In genomic region chr9:86683713-86684209, GRCm38 (mm10) we compare ENCODE assay signal across 11 mouse cellular contexts. TPM values are rescaled to one million over a fixed set of nuclear protein-coding genes. Genes with fewer than 3 reads are reported as not detected.
DNase-seq lines count a peak whose midpoint lies in the region; ATAC-seq lines count a peak whose summit lies in the region.
"Had no signal": no experiment of that assay in that cellular context is flagged by ENCODE, and none has a peak within 500 bp of the region (broad histone marks: within the 10 kb centered on the region; RNA-seq: fewer than 3 reads in every experiment).

No protein-coding gene starts in this region.

- H3K4me1 ChIP-seq in hindbrain, embryonic 12.5 days, result peaks cover 3% of the 10 kb centered on the region; the same call in 1 of the 2 replicates
- no peaks in the 10 kb centered on the region for H3K4me1 ChIP-seq in hindbrain, embryonic 14.5 days (replicated peaks; ENCODE audit: control insufficient read depth, insufficient read depth, low read length)
- peaks cover 9% of the 10 kb centered on the region for H3K4me1 ChIP-seq in embryonic facial prominence, embryonic 14.5 days (ENCODE audit: control insufficient read depth, insufficient read depth, low read length)
- H3K4me1 ChIP-seq in midbrain, embryonic 11.5 days (ENCODE audit: control insufficient read depth, insufficient read depth, low read length), result no peaks in the 10 kb centered on the region

- H3K27ac ChIP-seq in hindbrain, embryonic 12.5 days, result peak overlapping the region; percentile 23; the same call in 1 of the 2 replicates
- no peak overlapping the region for H3K27ac ChIP-seq in hindbrain, embryonic 14.5 days
- no peak overlapping the region; the same call in 1 of the 2 replicates for H3K27ac ChIP-seq in embryonic facial prominence, embryonic 14.5 days (replicated peaks; ENCODE audit: low read depth, low read length)
- H3K27ac ChIP-seq in midbrain, embryonic 11.5 days (ENCODE audit: low read depth, low read length), result no peak overlapping the region
- H3K27ac ChIP-seq: lung, embryonic 15.5 days had no signal

- no peaks in the 10 kb centered on the region for H3K36me3 ChIP-seq in hindbrain, embryonic 12.5 days
- no peaks in the 10 kb centered on the region for H3K36me3 ChIP-seq in hindbrain, embryonic 14.5 days (replicated peaks; ENCODE audit: control insufficient read depth, insufficient read depth)
- H3K36me3 ChIP-seq in embryonic facial prominence, embryonic 14.5 days (ENCODE audit: control insufficient read depth, insufficient read depth, low read length), result no peaks in the 10 kb centered on the region
- no peaks in the 10 kb centered on the region for H3K36me3 ChIP-seq in midbrain, embryonic 11.5 days (ENCODE audit: control insufficient read depth, insufficient read depth, low read length)
- H3K36me3 ChIP-seq: lung, embryonic 15.5 days had no signal

- H3K9me3 ChIP-seq in hindbrain, embryonic 12.5 days (replicated peaks), result no peaks in the 10 kb centered on the region
- H3K9me3 ChIP-seq in hindbrain, embryonic 14.5 days (ENCODE audit: control insufficient read depth, low read length), result no peaks in the 10 kb centered on the region
- H3K9me3 ChIP-seq in embryonic facial prominence, embryonic 14.5 days (ENCODE audit: control insufficient read depth, low read length), result no peaks in the 10 kb centered on the region
- H3K9me3 ChIP-seq in midbrain, embryonic 11.5 days (ENCODE audit: control insufficient read depth, low read length), result no peaks in the 10 kb centered on the region
- H3K9me3 ChIP-seq: lung, embryonic 15.5 days had no signal

- WGBS in hindbrain, embryonic 12.5 days, result 65% methylated on average over 8 of the region's 8 CpGs
- 67% methylated on average over 8 of the region's 8 CpGs for WGBS in hindbrain, embryonic 14.5 days
- 44% methylated on average over 8 of the region's 8 CpGs for WGBS in embryonic facial prominence, embryonic 14.5 days
- WGBS in midbrain, embryonic 11.5 days, result 66% methylated on average over 8 of the region's 8 CpGs

- DNase-seq in hindbrain, embryonic 14.5 days (ENCODE audit: low spot score), result no peak
- peak; percentile 50 for DNase-seq in embryo, embryonic 10.5 days (ENCODE audit: low spot score)
- peak; percentile 11 for DNase-seq in embryonic facial prominence, embryonic 14.5 days (ENCODE audit: low spot score)
- peak; percentile 15 for DNase-seq in kidney, postnatal 10 days
- DNase-seq in midbrain, embryonic 11.5 days (ENCODE audit: low spot score, missing footprints), result no peak
- no peak for DNase-seq in gastrocnemius, postnatal 10 days
- no peak for DNase-seq in thymus, adult 18-20 months
- DNase-seq: cerebellum, postnatal 14 days; gastrocnemius, postnatal 36 days had no signal

- no peaks in the 10 kb centered on the region for H3K27me3 ChIP-seq in hindbrain, embryonic 12.5 days
- H3K27me3 ChIP-seq in hindbrain, embryonic 14.5 days (ENCODE audit: control insufficient read depth, insufficient read depth, low read length), result no peaks in the 10 kb centered on the region
- H3K27me3 ChIP-seq in embryonic facial prominence, embryonic 14.5 days (replicated peaks; ENCODE audit: control insufficient read depth, insufficient read depth, low read length), result no peaks in the 10 kb centered on the region
- no peaks in the 10 kb centered on the region for H3K27me3 ChIP-seq in midbrain, embryonic 11.5 days (ENCODE audit: control insufficient read depth, insufficient read depth, low read length)
- H3K27me3 ChIP-seq: lung, embryonic 15.5 days had no signal

- no peak overlapping the region for H3K4me3 ChIP-seq in hindbrain, embryonic 12.5 days
- H3K4me3 ChIP-seq in hindbrain, embryonic 14.5 days (replicated peaks; ENCODE audit: low read length), result no peak overlapping the region
- no peak overlapping the region for H3K4me3 ChIP-seq in embryonic facial prominence, embryonic 14.5 days (ENCODE audit: low read depth, low read length)
- no peak overlapping the region for H3K4me3 ChIP-seq in midbrain, embryonic 11.5 days (ENCODE audit: low read depth, low read length)
- H3K4me3 ChIP-seq: lung, embryonic 15.5 days had no signal

- no peak overlapping the region for H3K9ac ChIP-seq in hindbrain, embryonic 12.5 days
- no peak overlapping the region for H3K9ac ChIP-seq in hindbrain, embryonic 14.5 days
- 0 out of 2 replicates have a peak overlapping the region, but pooled peaks have one; percentile 1 for H3K9ac ChIP-seq in embryonic facial prominence, embryonic 14.5 days (ENCODE audit: low read depth, low read length)
- no peak overlapping the region for H3K9ac ChIP-seq in midbrain, embryonic 11.5 days (ENCODE audit: low read length)
- H3K9ac ChIP-seq: lung, embryonic 15.5 days had no signal

- H3K4me2 ChIP-seq in hindbrain, embryonic 12.5 days (replicated peaks), result no peak overlapping the region
- H3K4me2 ChIP-seq in hindbrain, embryonic 14.5 days (replicated peaks), result no peak overlapping the region
- H3K4me2 ChIP-seq in embryonic facial prominence, embryonic 14.5 days (ENCODE audit: low read depth, low read length), result no peak overlapping the region
- H3K4me2 ChIP-seq in midbrain, embryonic 11.5 days, result no peak overlapping the region
- H3K4me2 ChIP-seq: lung, embryonic 15.5 days had no signal

- ATAC-seq in hindbrain, embryonic 12.5 days (ENCODE audit: low FRiP score), result no peak
- no peak for ATAC-seq in hindbrain, embryonic 14.5 days (ENCODE audit: low FRiP score)
- ATAC-seq in embryonic facial prominence, embryonic 14.5 days (ENCODE audit: low read depth), result no peak
- ATAC-seq in midbrain, embryonic 11.5 days (ENCODE audit: low FRiP score), result no peak

RNA-seq across cellular contexts. Expression of gene Me1, which starts 12.0 kb away (rescaled TPM):
- 22.8 and 27.1 TPM in 2 replicates for polyA plus RNA-seq in hindbrain, embryonic 12.5 days (2016; fragmentation: Nextera tagmentation; extraction: Ambion mirVana)
- polyA plus RNA-seq in hindbrain, embryonic 14.5 days (2014; fragmentation: Nextera tagmentation; extraction: Ambion mirVana), result 53.5 and 61.8 TPM in 2 replicates
- 26.1 and 26.3 TPM in 2 replicates for polyA plus RNA-seq in embryonic facial prominence, embryonic 14.5 days (2014; fragmentation: Nextera tagmentation; extraction: Ambion mirVana)
- 14.3 and 16.1 TPM in 2 replicates for polyA plus RNA-seq in midbrain, embryonic 11.5 days (2014; fragmentation: Nextera tagmentation; extraction: Ambion mirVana)
- total RNA-seq in gastrocnemius, postnatal 10 days (2021), result 10 to 100 TPM; 40.0 to 41.5 TPM

RNA-seq across cellular contexts. Expression of gene Prss35, which starts 59.7 kb away (rescaled TPM):
- polyA plus RNA-seq in hindbrain, embryonic 12.5 days (2016; fragmentation: Nextera tagmentation; extraction: Ambion mirVana), result 5.6 and 7.1 TPM in 2 replicates
- polyA plus RNA-seq in hindbrain, embryonic 14.5 days (2014; fragmentation: Nextera tagmentation; extraction: Ambion mirVana), result 6.6 and 7.2 TPM in 2 replicates
- polyA plus RNA-seq in embryonic facial prominence, embryonic 14.5 days (2014; fragmentation: Nextera tagmentation; extraction: Ambion mirVana), result 65.4 and 71.9 TPM in 2 replicates
- polyA plus RNA-seq in midbrain, embryonic 11.5 days (2014; fragmentation: Nextera tagmentation; extraction: Ambion mirVana), result 1.4 and 1.9 TPM in 2 replicates
- total RNA-seq in gastrocnemius, postnatal 10 days (2021), result 1 to 10 TPM; 6.2 to 9.1 TPM

Comparison
In these comparisons a context has a peak if more than half of its experiments do, and no peak if none do; other contexts are left out.
1. DNase-seq: peak in embryo, embryonic 10.5 days (single experiment), embryonic facial prominence, embryonic 14.5 days (single experiment) and kidney, postnatal 10 days (single experiment); none in hindbrain, embryonic 14.5 days (single experiment), midbrain, embryonic 11.5 days (single experiment), gastrocnemius, postnatal 10 days (single experiment) and thymus, adult 18-20 months (0 of 2).